Mouse (Mus musculus) Muller cell, postnatal 12 days (primary cell): ENCODE results near the gene Gm9.
A peak's percentile ranks its signal among the peaks of the same experiment; 100 is the strongest.
"Not testable (repeated sequence)": the region's sequence is repeated elsewhere in the genome, so short reads cannot be mapped to it uniquely, and the experiment has no call there.

Experiments used
- DNase-seq: peaks from one replicate; pipeline ENCODE4 v3.0.0-alpha.2; 2015; ENCODE audit errors: inconsistent ontology term

Gm9 gene

GRCm38 (mm10) chrX:37210941-37211340 is at the start of gene Gm9:
TSS of gene Gm9 (minus strand) at chrX:37211041.
- DNase-seq = no peak

- not testable (repeated sequence) for DNase-seq
These were observed 38.8 kb upstream of the Gm9 start, which contains the start of gene Rhox3a for GRCm38 (mm10) chrX:37249619-37250018. TSS of gene Rhox3a (plus strand) at chrX:37249919.

GRCm38 (mm10) chrX:37244676-37245075 is 33.8 kb upstream of the Gm9 start, which contains the start of gene Rhox2a:
TSS of gene Rhox2a (plus strand) at chrX:37244976.
- not testable (repeated sequence) for DNase-seq

- DNase-seq = not testable (repeated sequence)
These were observed 11.3 kb upstream of the Gm9 start, which contains the start of gene Rhox1 for GRCm38 (mm10) chrX:37222158-37222557. TSS of gene Rhox1 (minus strand) at chrX:37222258.

- DNase-seq = no peak
These were observed 12.2 kb downstream of the Gm9 start for GRCm38 (mm10) chrX:37198676-37199075.

GRCm38 (mm10) chrX:37191744-37192379 is 19.0 kb downstream of the Gm9 start:
- DNase-seq = peak; percentile 11

GRCm38 (mm10) chrX:37191105-37191743 is 19.6 kb downstream of the Gm9 start, which contains the start of the genes Ndufa1 and Rnf113a1:
TSS of gene Ndufa1 (minus strand) at chrX:37191163.
TSS of gene Rnf113a1 (plus strand) at chrX:37191245.
- DNase-seq = peak; percentile 83

GRCm38 (mm10) chrX:37190755-37191104 is 20.1 kb downstream of the Gm9 start:
- peak; percentile 38 for DNase-seq

- not testable (repeated sequence) for DNase-seq
These were observed 26.4 kb downstream of the Gm9 start for GRCm38 (mm10) chrX:37184401-37184800.

GRCm38 (mm10) chrX:37168742-37169141 is 42.1 kb downstream of the Gm9 start, which contains the start of gene Akap14:
TSS of gene Akap14 (minus strand) at chrX:37168842.
- DNase-seq = no peak

GRCm38 (mm10) chrX:37167085-37167484 is 43.8 kb downstream of the Gm9 start:
- peak; percentile 35 for DNase-seq

GRCm38 (mm10) chrX:37163115-37163514 is 47.7 kb downstream of the Gm9 start:
- no peak for DNase-seq

GRCm38 (mm10) chrX:37161169-37161568 is 49.7 kb downstream of the Gm9 start:
- DNase-seq = peak; percentile 2
